Mouse (Mus musculus) bone marrow, adult 2 months (tissue): ENCODE results near the gene Necab3. TPM values are rescaled to one million over a fixed set of nuclear protein-coding genes. Genes with fewer than 3 reads are reported as not detected.

ENCODE experiments used
- H3K27ac ChIP-seq: fragments of 200-500 bp; 2 replicates; pipeline ENCODE4 v1.5.1; 2012; ENCODE audit warnings: low read depth, mild to moderate bottlenecking, control low read depth, inconsistent platforms, low read length; ENCODE audit not compliant: control insufficient read depth, poor library complexity, insufficient read depth
- H3K4me1 ChIP-seq: fragments of 200-500 bp; 2 replicates; pipeline ENCODE4 v1.6.1; 2011; ENCODE audit warnings: low read length; ENCODE audit not compliant: control insufficient read depth, insufficient read depth
- H3K4me3 ChIP-seq: fragments of 200-500 bp; replicated peaks from 2 replicates; pipeline ENCODE3; 2011; ENCODE audit warnings: mild to moderate bottlenecking, low read depth, low read length, control low read depth; ENCODE audit not compliant: control insufficient read depth
- CTCF ChIP-seq: fragments of 200-500 bp; IDR thresholded peaks from 2 replicates; pipeline ENCODE4 v1.5.1; 2011; ENCODE audit warnings: low read length, control low read depth; ENCODE audit not compliant: control insufficient read depth, insufficient read depth
- POLR2A ChIP-seq: fragments of 200-500 bp; IDR thresholded peaks from 2 replicates; pipeline ENCODE4 v1.6.1; 2011; ENCODE audit warnings: low read depth, mild to moderate bottlenecking, control low read depth, low read length, borderline replicate concordance; ENCODE audit not compliant: control insufficient read depth
- WGBS: fragments of 180-500 bp; shearing (Covaris S2); methylation state at CpG from one replicate; pipeline ENCODE4 v1.1.7; 2018; 5-methylcytosine and 5-hydroxymethylcytosine counted together
- polyA plus RNA-seq: library from polyadenylated mRNA; stranded (reverse); fragments of >200 nt; gene quantifications from 2 replicates; pipeline ENCODE4 v1.2.4, GENCODE M21; 2011; ENCODE audit warnings: low replicate concordance; ENCODE audit not compliant: missing spikeins, insufficient read depth, insufficient read length

The Necab3 gene
- 3.5 and 5.3 TPM in 2 replicates for polyA plus RNA-seq

- 5% methylated on average over 34 of the region's 34 CpGs for WGBS
- H3K4me3 ChIP-seq, result no peak within 1 kb of the TSS
- no peak within 1 kb of the TSS for H3K27ac ChIP-seq
- TF ChIP-seq POLR2A (peak; percentile 26; the same call in 1 of the 2 replicates), CTCF (no peak)
- H3K4me1 ChIP-seq, result no peaks in the 10 kb centered on the region
Measured at GRCm38 (mm10) chr2:154558264-154559039, at the start of gene Necab3. TSS of gene Necab3 (minus strand) at chr2:154558890.

GRCm38 (mm10) chr2:154606965-154607364 lies 48.3 kb upstream of the Necab3 start:
- Histone ChIP-seq H3K4me1 (no peaks in the 10 kb centered on the region; the same call in 1 of the 2 replicates), H3K4me3 (no peak overlapping the region), H3K27ac (no peak overlapping the region)
- TF ChIP-seq POLR2A (no peak), CTCF (no peak)
- WGBS, result 72% methylated on average over 1 of the region's 1 CpGs

GRCm38 (mm10) chr2:154604156-154604555 lies 45.5 kb upstream of the Necab3 start:
- peak overlapping the region; percentile 30 for H3K4me3 ChIP-seq

GRCm38 (mm10) chr2:154603638-154604153 lies 45.0 kb upstream of the Necab3 start, which contains the start of gene Pxmp4:
TSS of gene Pxmp4 (minus strand) at chr2:154603708.
- H3K27ac ChIP-seq, result peak within 1 kb of the TSS; percentile 87
- H3K4me3 ChIP-seq, result peak within 1 kb of the TSS; percentile 88
- TF ChIP-seq POLR2A, result peak; percentile 91
- TF ChIP-seq CTCF, result no peak
- under 1% methylated on average over 13 of the region's 13 CpGs for WGBS
- H3K4me1 ChIP-seq, result no peaks in the 10 kb centered on the region; the same call in 1 of the 2 replicates

More at GRCm38 (mm10) chr2:154604156-154604555, 45.5 kb upstream of the Necab3 start:
- Histone ChIP-seq H3K4me1 (no peaks in the 10 kb centered on the region; the same call in 1 of the 2 replicates), H3K27ac (peak overlapping the region; percentile 35; the same call in 1 of the 2 replicates)
- WGBS, result 3% methylated on average over 7 of the region's 7 CpGs
- TF ChIP-seq CTCF, result no peak
- TF ChIP-seq POLR2A, result no peak

GRCm38 (mm10) chr2:154603007-154603637 lies 44.4 kb upstream of the Necab3 start:
- Histone ChIP-seq H3K27ac (peak overlapping the region; percentile 87), H3K4me3 (peak overlapping the region; percentile 88), H3K4me1 (no peaks in the 10 kb centered on the region; the same call in 1 of the 2 replicates)
- 4% methylated on average over 22 of the region's 22 CpGs for WGBS
- TF ChIP-seq POLR2A (no peak), CTCF (no peak)

- no peak overlapping the region for H3K4me3 ChIP-seq
- WGBS, result 54% methylated on average over 3 of the region's 3 CpGs
- TF ChIP-seq CTCF (no peak), POLR2A (no peak)
- H3K27ac ChIP-seq, result no peak overlapping the region
- H3K4me1 ChIP-seq, result no peaks in the 10 kb centered on the region; the same call in 1 of the 2 replicates
Measured at GRCm38 (mm10) chr2:154601324-154601723, 42.6 kb upstream of the Necab3 start.

- H3K27ac ChIP-seq, result no peak overlapping the region
Measured at GRCm38 (mm10) chr2:154600586-154600985, 41.9 kb upstream of the Necab3 start.

GRCm38 (mm10) chr2:154597399-154597798 lies 38.7 kb upstream of the Necab3 start:
- TF ChIP-seq POLR2A, result no peak
- WGBS, result 59% methylated on average over 3 of the region's 3 CpGs
- Histone ChIP-seq H3K4me1 (no peaks in the 10 kb centered on the region; the same call in 1 of the 2 replicates), H3K27ac (no peak overlapping the region), H3K4me3 (no peak overlapping the region)

More at GRCm38 (mm10) chr2:154600586-154600985, 41.9 kb upstream of the Necab3 start:
- 81% methylated on average over 6 of the region's 6 CpGs for WGBS
- H3K4me1 ChIP-seq, result no peaks in the 10 kb centered on the region; the same call in 1 of the 2 replicates
- TF ChIP-seq POLR2A (no peak), CTCF (no peak)
- H3K4me3 ChIP-seq, result no peak overlapping the region
